Mouse (Mus musculus): Measurements from ENCODE around the gene Kcnk15. TPM values are rescaled to one million over a fixed set of nuclear protein-coding genes. Genes with fewer than 3 reads are reported as not detected.

The Kcnk15 gene
- not detected in 2 replicates for total RNA-seq (2021)
- long read RNA-seq, experiment 1: 0 reads
- long read RNA-seq, experiment 2: 0 reads

DNA sequence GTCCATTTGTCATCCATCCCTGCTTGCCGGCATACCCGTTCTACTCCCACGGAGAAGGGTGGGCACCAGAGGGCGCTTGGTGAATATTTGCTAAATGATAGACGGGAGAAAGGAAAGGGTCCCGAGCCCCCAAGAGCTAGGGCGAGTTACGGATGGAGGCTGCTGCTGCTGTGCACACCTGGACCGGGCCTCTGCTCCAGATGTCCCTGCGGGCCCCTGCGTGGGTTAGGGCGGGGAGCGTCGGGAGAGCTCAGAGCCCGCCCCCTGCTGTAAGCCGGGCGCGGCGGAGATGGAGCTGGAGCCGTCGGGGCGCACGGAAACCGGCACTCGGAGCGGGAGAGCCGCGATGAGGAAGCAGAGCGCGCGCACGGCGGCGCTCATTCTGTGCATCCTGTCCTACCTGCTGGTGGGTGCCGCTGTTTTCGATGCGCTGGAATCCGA lies at the start of gene Kcnk15:
Kcnk15 (plus strand) TSS at position 191 of the 441 bp plus-strand sequence.
- DNase-seq: peak; percentile 38

DNA sequence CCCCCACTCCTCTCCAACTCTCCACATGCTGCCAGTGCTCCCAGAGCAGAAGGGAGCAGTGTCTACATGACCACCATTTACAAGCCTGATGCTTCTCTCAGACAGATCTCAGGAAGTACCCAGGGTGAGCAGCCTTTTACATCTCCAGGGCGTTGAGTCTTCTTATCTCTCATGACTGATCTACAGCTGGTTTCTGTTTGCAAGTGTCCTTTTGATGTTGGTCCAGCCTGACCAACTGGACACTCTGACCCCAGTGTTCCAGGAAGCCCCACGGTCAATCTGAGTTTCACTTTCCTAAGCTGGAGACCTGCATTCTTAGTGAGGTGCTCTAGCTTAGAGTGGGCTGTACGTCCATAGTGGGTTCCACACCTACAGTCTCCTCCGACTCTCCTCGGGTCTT lies 49.6 kb upstream of the Kcnk15 start:
- DNase-seq: no peak

DNA sequence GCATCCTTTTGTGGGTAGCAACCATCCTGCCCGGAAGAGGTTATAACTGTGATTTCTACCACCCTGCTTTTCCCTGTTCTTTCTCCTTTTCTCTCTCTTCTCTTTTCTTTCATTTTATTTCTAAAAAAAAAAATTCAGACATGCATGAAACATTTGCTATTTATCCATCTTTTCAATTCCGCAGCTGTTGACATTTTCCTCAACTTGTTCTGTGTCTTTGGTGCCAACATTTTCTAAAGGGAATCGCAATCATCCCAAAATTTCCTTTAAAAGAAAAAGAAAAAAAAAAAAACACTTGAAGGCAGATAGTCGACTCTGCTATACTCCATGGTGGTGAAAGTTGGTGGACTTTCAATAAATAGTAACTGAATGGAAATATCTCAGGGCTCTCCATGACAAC lies 44.3 kb upstream of the Kcnk15 start:
- DNase-seq: no peak

DNA sequence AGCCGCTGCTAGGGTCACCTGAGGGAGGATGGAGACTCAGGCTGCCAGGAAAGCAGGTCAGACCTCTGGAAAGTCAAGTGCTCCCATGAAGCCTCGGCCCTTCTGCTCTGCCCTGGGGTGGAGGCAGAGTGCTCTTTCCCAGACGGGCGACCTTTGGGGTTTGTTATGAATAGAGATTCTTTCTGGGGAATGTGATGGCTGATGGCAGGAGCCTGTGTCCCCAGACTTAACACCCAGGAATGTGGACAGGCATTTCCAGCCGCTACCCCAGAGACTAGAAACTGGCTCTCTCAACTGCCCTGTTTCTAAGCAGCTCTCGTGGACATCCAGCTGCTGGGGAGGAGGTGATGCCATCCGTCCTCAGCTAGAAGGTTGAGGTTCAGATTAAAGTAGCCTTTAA lies 43.7 kb upstream of the Kcnk15 start:
- DNase-seq: no peak

DNA sequence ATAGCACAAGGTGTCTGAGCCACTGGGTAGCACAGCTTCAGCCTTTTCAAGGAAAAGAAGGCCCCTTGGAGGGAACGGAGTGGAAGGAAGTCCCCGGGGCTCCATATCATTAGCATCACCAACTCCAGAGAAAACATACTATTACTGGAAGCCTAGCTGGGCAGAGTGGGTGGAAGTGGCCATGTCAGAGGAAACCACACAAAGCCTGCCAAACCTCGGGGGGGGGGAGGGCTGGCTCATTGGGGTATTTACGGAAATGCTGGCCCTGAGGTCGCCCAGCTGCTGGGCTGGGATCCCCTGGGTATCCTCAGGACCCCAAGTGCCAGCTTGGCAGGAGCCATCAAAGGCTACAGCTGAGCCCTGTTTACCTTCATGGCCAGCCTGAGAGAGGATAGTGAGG lies 40.4 kb upstream of the Kcnk15 start:
- DNase-seq: no peak

- DNase-seq: peak; percentile 41
Measured at GRCm38 (mm10) chr2:163814739-163815465, 38.5 kb upstream of the Kcnk15 start.

DNA sequence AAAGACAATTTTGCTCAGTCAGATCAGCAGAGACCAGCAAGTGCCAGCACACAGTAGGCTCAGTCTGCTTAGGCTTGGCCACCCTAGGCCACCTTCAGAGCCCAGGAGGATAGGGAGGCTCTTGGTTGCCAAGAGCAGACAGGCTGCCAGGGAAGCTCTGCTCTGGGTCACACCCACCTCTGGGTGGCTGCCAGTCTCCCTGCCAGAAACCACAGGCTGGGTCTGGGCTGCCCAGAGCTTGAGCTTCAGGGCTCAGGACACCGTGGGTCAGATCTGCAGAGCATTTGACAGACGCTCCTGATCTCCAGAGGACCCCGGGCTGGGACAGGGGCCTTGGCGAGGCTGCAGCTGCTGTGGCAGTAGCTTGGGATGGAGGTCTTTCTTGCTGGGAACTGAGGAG lies 32.8 kb upstream of the Kcnk15 start, which contains the start of gene Ccn5:
Ccn5 (plus strand) TSS at position 255 of the 400 bp plus-strand sequence.
- DNase-seq: peak; percentile 92

DNA sequence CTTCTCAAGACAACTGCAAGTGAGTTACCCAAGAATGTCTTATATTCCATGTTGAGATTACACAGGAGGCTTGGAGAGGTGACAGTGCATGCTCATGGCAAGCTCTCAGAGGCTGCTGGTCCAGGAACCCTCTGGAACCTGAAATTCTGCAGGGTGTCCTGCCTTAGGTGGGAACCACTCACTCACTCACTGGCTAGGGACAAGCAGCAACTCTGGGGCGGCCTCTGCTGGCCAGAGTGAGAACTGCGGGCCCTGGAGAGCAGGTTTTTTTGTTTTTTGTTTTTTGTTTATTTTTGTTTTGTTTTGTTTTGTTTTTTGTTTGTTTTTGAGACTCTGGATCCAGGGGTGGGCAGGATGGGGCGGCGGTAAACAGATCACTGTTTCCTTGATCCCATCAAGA lies 30.2 kb upstream of the Kcnk15 start:
- peak; percentile 74 for DNase-seq

- peak; percentile 62 for DNase-seq
Measured at GRCm38 (mm10) chr2:163823771-163824170, 29.7 kb upstream of the Kcnk15 start.

GRCm38 (mm10) chr2:163825861-163826260 lies 27.6 kb upstream of the Kcnk15 start:
- DNase-seq: peak; percentile 64

GRCm38 (mm10) chr2:163826494-163826893 lies 27.0 kb upstream of the Kcnk15 start:
- peak; percentile 48 for DNase-seq

GRCm38 (mm10) chr2:163831163-163831562 lies 22.3 kb upstream of the Kcnk15 start:
- no peak for DNase-seq

- DNase-seq: peak; percentile 90
Measured at GRCm38 (mm10) chr2:163838043-163838442, 15.4 kb upstream of the Kcnk15 start.

DNA sequence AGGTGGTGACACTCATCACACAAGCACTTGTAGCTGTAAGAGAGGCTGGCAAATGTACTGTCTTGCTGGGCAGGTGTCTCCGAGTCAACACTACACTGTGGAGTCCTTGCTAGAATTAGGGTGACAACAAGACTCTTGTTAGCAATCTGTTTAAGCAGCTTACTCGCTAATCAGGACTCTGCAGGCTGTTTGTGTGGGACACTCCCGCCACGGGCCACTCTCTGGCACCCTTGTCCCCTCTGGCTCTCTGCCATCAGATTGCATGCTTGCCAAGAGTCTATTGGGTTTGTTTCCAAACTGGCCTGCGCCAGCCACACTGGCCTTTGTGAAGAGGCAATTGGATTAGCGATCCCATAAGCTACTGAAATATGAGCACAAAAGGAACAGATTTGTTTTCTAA lies 13.9 kb upstream of the Kcnk15 start:
- peak; percentile 86 for DNase-seq

- DNase-seq: no peak
Measured at GRCm38 (mm10) chr2:163842043-163842442, 11.4 kb upstream of the Kcnk15 start.

GRCm38 (mm10) chr2:163857233-163857632 lies 3.8 kb downstream of the Kcnk15 start:
- no peak for DNase-seq

- DNase-seq: peak; percentile 63
Measured at GRCm38 (mm10) chr2:163858254-163858947, 5.0 kb downstream of the Kcnk15 start.

DNA sequence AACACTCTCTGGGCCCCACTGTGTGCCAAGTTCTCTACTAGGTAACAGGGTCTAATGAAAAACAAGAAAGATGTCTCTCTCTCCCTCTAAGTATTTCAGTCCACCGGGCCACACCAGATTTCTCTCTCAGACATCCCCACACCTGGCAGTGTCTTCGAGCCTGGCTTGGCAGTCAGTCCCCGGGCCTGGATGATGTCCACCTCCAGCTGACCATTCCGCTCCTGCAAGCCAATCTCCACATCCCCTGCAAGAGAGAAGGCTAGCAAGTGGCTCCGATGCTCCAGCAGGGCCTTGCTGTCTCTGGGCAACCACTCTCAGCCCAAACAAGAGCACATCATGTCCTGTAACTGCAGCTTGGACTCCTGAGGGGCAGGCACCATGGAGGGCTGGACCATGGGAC lies 11.9 kb downstream of the Kcnk15 start:
- DNase-seq: no peak

DNA sequence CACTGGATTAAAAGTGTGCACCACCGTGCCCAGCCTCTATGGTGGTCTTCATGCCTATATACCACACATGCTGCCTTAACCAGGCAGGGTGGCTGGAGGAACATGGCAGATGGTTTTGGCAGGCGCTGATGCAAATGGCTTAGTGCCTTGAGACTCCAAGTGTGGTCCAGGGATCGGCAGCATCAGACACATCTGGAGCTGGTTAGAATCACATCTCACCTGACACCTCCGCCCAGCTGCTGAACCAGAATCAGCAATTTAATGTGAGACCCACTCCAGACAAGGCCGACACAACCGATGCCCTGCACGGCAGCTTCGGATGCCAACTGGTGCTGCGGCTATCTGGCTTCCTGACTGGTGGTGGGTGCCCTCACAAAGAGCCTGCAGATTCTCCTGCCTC lies 12.6 kb downstream of the Kcnk15 start:
- DNase-seq: no peak

DNA sequence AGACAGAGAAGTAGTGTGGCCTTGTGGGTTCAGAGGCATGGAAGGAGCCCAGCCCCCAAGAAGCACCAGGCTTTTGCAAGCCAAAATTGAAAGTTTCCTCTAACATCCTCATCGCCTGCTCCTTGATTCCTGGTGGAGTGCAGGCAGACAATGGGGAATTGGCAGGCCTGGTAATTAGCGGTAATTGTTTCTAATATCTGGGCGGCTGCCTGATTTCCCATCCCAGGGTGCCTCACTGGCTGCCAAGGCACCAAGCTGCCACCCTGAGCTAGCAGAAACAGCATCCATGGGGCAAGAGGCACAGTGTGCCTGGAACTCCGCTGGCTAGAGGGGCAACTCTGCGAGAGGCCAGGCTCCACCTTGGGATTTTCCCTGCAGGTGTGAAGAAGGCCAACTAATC lies 16.3 kb downstream of the Kcnk15 start:
- DNase-seq: no peak

- no peak for DNase-seq
Measured at GRCm38 (mm10) chr2:163871266-163871665, 17.8 kb downstream of the Kcnk15 start.

- no peak for DNase-seq
Measured at GRCm38 (mm10) chr2:163871906-163872305, 18.5 kb downstream of the Kcnk15 start.

GRCm38 (mm10) chr2:163874877-163875276 lies 21.4 kb downstream of the Kcnk15 start:
- no peak for DNase-seq

GRCm38 (mm10) chr2:163875484-163875883 lies 22.0 kb downstream of the Kcnk15 start:
- peak; percentile 59 for DNase-seq
